Mouse (Mus musculus) pancreas, adult 10 weeks (tissue): ENCODE measurements around the gene Olfr348. TPM values are rescaled to one million over a fixed set of nuclear protein-coding genes. Genes with fewer than 3 reads are reported as not detected.

Experiments
- polyA plus RNA-seq: library from polyadenylated mRNA; stranded (reverse); fragments of 350-450 nt; fragmentation: Illumina TruSeq; extraction: RNeasy Lipid Tissue Mini Kit (QIAGEN cat#74804); gene quantifications from one replicate; pipeline ENCODE4 v1.2.3, GENCODE M21; 2015; ENCODE audit warnings: low read depth, low replicate concordance; ENCODE audit not compliant: insufficient read depth

The Olfr348 gene
- polyA plus RNA-seq: not detected

GRCm38 (mm10) chr2:36783976-36784375 lies at the start of gene Olfr348:
Olfr348 (plus strand) TSS chr2:36784276.

GRCm38 (mm10) chr2:36790238-36790637 lies 6.2 kb downstream of the Olfr348 start, which contains the start of gene Olfr50:
Olfr50 (plus strand) TSS chr2:36790538.

DNA sequence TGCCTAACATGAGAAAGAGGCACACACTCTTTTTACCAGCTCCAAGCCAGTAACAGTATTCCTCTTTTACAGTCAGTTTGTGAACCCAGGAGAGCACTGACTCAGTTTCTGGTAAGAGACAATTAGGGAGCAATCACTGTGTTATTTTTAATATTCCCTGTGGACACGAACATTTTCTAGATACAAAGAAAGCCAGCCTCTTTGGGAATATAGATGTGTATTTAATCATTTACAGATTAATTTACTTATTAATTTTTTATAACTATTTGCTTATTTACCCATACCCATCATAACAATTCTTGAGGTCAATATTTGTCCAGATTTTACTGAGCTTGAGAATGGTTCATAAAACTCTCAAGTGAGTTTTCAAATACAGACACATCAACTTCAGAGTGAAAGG lies 32.9 kb downstream of the Olfr348 start, which contains the start of gene Olfr3:
Olfr3 (minus strand) TSS at position 101 of the 400 bp plus-strand sequence.

Other genes with a start within 250 kb of the Olfr348 start
- gene Olfr344, start 217.6 kb upstream of the Olfr348 start, polyA plus RNA-seq: not detected
- gene Olfr345, start 144.2 kb upstream of the Olfr348 start, polyA plus RNA-seq: not detected
- not detected for gene Olfr346, start 98.5 kb upstream of the Olfr348 start, polyA plus RNA-seq
- not detected for gene Olfr347, start 52.4 kb upstream of the Olfr348 start, polyA plus RNA-seq
- not detected for gene Olfr50, start 6.3 kb downstream of the Olfr348 start, polyA plus RNA-seq
- not detected for gene Olfr3, start 32.8 kb downstream of the Olfr348 start, polyA plus RNA-seq
- not detected for gene Olfr350, start 62.0 kb downstream of the Olfr348 start, polyA plus RNA-seq
- not detected for gene Olfr351, start 78.4 kb downstream of the Olfr348 start, polyA plus RNA-seq
- not detected for gene Olfr352, start 84.2 kb downstream of the Olfr348 start, polyA plus RNA-seq
- gene Olfr353, start 108.7 kb downstream of the Olfr348 start, polyA plus RNA-seq: not detected
- not detected for gene Olfr354, start 121.4 kb downstream of the Olfr348 start, polyA plus RNA-seq
- not detected for gene Olfr355, start 144.6 kb downstream of the Olfr348 start, polyA plus RNA-seq
- not detected for gene Olfr356, start 152.8 kb downstream of the Olfr348 start, polyA plus RNA-seq
- gene Olfr357, start 209.6 kb downstream of the Olfr348 start, polyA plus RNA-seq: not detected
- not detected for gene Olfr358, start 225.1 kb downstream of the Olfr348 start, polyA plus RNA-seq